Mouse (Mus musculus) hindbrain, postnatal 0 days (tissue): ENCODE data around the gene Capn1. TPM values are rescaled to one million over a fixed set of nuclear protein-coding genes. Genes with fewer than 3 reads are reported as not detected.

ENCODE experiments used
- ATAC-seq: fragments of 200-750 bp; cut with Nextera tagmentation; 2 replicates; pipeline ENCODE4 v1.8.0; 2017; ENCODE audit warnings: mild to moderate bottlenecking, moderate TSS enrichment, moderate library complexity
- DNase-seq: peaks from one replicate; pipeline ENCODE4 v3.0.0-alpha.2; 2015; ENCODE audit warnings: low spot score
- H3K27ac ChIP-seq: fragments of 300-500 bp; sonication (generic); 2 replicates; pipeline ENCODE4 v1.5.1; 2014; ENCODE audit warnings: mild to moderate bottlenecking
- H3K27me3 ChIP-seq: fragments of 300-500 bp; sonication (generic); 2 replicates; pipeline ENCODE4 v1.6.1; 2014; ENCODE audit warnings: low read length, mixed read lengths; ENCODE audit not compliant: insufficient read depth
- H3K36me3 ChIP-seq: fragments of 300-500 bp; sonication (generic); 2 replicates; pipeline ENCODE4 v1.6.1; 2014; ENCODE audit warnings: low read length, mixed read lengths; ENCODE audit not compliant: insufficient read depth
- H3K4me1 ChIP-seq: fragments of 300-500 bp; sonication (generic); 2 replicates; pipeline ENCODE4 v1.6.1; 2014; ENCODE audit warnings: antibody characterized with exemption, low read length, mixed read lengths; ENCODE audit not compliant: insufficient read depth
- H3K4me2 ChIP-seq: fragments of 300-500 bp; sonication (generic); 2 replicates; pipeline ENCODE4 v1.6.1; 2014; ENCODE audit warnings: low read depth, mild to moderate bottlenecking, low read length, moderate library complexity, mixed read lengths
- H3K4me3 ChIP-seq: fragments of 300-500 bp; sonication (generic); 2 replicates; pipeline ENCODE4 v1.5.1; 2014; ENCODE audit warnings: low read length
- H3K9ac ChIP-seq: fragments of 300-500 bp; sonication (generic); replicated peaks from 2 replicates; pipeline ENCODE4 v1.6.1; 2014; ENCODE audit warnings: mild to moderate bottlenecking, low read length, moderate library complexity, mixed read lengths
- H3K9me3 ChIP-seq: fragments of 300-500 bp; sonication (generic); 2 replicates; pipeline ENCODE4 v1.6.1; 2016; ENCODE audit warnings: low read length, mixed read lengths
- CTCF ChIP-seq: IDR thresholded peaks from 2 replicates; pipeline ENCODE4 v1.5.1; 2016; ENCODE audit warnings: antibody characterized with exemption, control low read depth, low read depth
- WGBS: fragments of 180-500 bp; shearing (Covaris S2); extraction: QIAGEN DNeasy Blood & Tissue Kit; methylation state at CpG from one replicate; pipeline ENCODE4 v1.1.7; 2014; 5-methylcytosine and 5-hydroxymethylcytosine counted together
- polyA plus RNA-seq: library from polyadenylated mRNA; unstranded; fragments of >200 nt; fragmentation: Nextera tagmentation; extraction: Ambion mirVana; gene quantifications from 2 replicates; pipeline ENCODE4 v1.2.1, GENCODE M21; 2015
- total RNA-seq: library from RNA; depleted of rRNA; stranded (reverse); fragments of >200 nt; gene quantifications from 2 replicates; pipeline ENCODE4 v1.2.3, GENCODE M21; 2014

Capn1 gene
- total and polyA plus RNA-seq, 2 experiments from 2014 or later: 4.8 to 15.7 TPM

DNA sequence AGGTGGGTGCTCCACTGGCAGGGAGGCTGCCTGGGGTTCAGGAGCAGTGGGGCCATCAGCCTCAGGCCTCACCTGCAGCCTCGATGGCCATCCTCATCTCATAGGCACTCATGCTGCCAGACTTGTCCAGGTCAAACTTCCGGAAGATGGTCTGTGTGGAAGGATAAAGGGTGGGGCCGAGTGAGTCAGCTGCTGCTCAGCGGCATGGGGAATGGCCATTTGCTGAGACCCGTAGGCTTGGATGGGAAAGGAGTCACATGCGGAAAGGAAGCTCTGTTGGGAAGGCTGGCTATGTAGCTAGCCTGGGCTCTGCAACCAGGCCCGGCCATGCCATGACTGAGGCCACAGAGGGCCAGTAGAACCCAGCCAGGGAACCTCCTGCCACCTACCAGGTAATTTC, 24.2 kb downstream of the Capn1 start:
- Histone ChIP-seq H3K4me3 (no peak overlapping the region), H3K9ac (no peak overlapping the region), H3K4me1 (no peaks in the 10 kb centered on the region), H3K36me3 (no peaks in the 10 kb centered on the region), H3K9me3 (no peaks in the 10 kb centered on the region), H3K27me3 (no peaks in the 10 kb centered on the region), H3K4me2 (no peak overlapping the region), H3K27ac (no peak overlapping the region)
- WGBS: 82% methylated on average over 7 of the region's 7 CpGs
- no peak for DNase-seq
- no peak for ATAC-seq
- TF ChIP-seq CTCF: no peak

DNA sequence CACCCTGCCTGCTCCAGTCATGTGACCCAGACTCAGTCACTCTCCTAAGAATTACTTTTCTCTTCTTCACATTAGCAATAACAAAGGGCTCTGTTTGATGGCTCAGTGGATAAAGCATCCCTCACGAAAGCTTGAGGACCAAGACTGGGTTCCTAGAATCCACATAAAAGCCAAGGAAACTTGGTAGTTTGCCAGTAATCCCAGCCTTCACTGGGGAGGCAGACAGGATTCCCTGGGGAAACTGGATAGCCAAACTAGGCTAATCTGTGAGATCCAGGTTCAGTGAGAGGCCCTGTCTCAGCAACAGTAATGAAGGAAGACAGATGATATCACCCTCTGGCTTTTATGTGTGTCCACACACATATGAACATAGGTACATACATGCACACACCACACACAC, 24.8 kb downstream of the Capn1 start:
- Histone ChIP-seq H3K9me3 (no peaks in the 10 kb centered on the region), H3K4me3 (no peak overlapping the region), H3K27ac (no peak overlapping the region), H3K4me2 (no peak overlapping the region), H3K36me3 (no peaks in the 10 kb centered on the region), H3K4me1 (no peaks in the 10 kb centered on the region), H3K9ac (no peak overlapping the region), H3K27me3 (no peaks in the 10 kb centered on the region)
- DNase-seq (no peak), ATAC-seq (no peak)
- TF ChIP-seq CTCF: no peak
- WGBS: 26% methylated on average over 1 of the region's 1 CpGs

DNA sequence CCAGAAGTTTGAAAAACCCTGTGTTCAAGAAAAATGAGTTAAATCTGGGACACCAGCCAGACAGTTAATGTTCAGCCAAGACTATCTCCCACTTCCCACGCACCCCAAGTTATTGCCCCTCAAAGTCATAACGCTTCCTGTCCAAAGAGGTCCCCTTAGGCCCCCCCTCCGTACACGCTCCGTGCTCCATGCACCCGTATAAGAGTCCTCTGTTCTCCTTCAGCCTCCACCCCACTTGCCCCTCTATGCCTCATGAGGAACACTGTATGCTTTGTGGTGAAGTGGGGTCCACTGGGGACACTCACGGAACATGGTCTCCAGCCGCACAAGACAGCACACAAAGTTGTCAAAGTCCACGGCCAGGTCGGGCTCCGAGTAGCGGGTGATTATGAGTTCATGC, 25.7 kb downstream of the Capn1 start:
- no peak overlapping the region for H3K9ac ChIP-seq
- no peaks in the 10 kb centered on the region for H3K27me3 ChIP-seq
- no peak overlapping the region for H3K27ac ChIP-seq
- DNase-seq: no peak
- no peaks in the 10 kb centered on the region for H3K36me3 ChIP-seq
- no peaks in the 10 kb centered on the region for H3K9me3 ChIP-seq
- TF ChIP-seq CTCF: no peak
- no peak overlapping the region for H3K4me2 ChIP-seq
- no peak for ATAC-seq
- H3K4me3 ChIP-seq: no peak overlapping the region
- H3K4me1 ChIP-seq: no peaks in the 10 kb centered on the region
- whole genome bisulfite sequencing: 93% methylated on average over 12 of the region's 12 CpGs

DNA sequence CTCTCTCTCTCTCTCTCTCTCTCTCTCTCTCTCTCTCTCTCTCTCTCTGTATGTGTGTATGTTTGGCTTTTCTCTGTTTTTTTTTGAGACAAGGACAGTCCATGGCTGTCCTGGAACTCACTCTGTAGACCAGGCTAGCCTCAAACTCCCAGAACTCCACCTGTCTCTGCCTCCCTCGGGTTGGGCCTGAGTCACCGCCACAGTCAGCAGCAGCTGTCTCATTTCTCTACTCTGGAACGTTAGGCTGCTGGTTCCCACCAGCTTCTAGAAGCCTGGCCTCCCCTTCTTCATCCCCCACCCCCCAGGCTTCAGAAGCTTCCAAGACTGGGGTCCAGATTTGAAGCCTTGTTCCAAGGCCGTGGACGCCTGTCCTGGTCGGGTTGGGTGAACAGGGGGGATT, 26.1 kb downstream of the Capn1 start:
- no peak for TF ChIP-seq CTCF
- no peaks in the 10 kb centered on the region for H3K9me3 ChIP-seq
- H3K4me2 ChIP-seq: no peak overlapping the region
- DNase-seq (no peak), ATAC-seq (no peak)
- no peaks in the 10 kb centered on the region for H3K36me3 ChIP-seq
- H3K4me1 ChIP-seq: no peaks in the 10 kb centered on the region
- H3K27me3 ChIP-seq: no peaks in the 10 kb centered on the region
- no peak overlapping the region for H3K4me3 ChIP-seq
- H3K9ac ChIP-seq: no peak overlapping the region
- 67% methylated on average over 6 of the region's 6 CpGs for WGBS
- no peak overlapping the region for H3K27ac ChIP-seq

DNA sequence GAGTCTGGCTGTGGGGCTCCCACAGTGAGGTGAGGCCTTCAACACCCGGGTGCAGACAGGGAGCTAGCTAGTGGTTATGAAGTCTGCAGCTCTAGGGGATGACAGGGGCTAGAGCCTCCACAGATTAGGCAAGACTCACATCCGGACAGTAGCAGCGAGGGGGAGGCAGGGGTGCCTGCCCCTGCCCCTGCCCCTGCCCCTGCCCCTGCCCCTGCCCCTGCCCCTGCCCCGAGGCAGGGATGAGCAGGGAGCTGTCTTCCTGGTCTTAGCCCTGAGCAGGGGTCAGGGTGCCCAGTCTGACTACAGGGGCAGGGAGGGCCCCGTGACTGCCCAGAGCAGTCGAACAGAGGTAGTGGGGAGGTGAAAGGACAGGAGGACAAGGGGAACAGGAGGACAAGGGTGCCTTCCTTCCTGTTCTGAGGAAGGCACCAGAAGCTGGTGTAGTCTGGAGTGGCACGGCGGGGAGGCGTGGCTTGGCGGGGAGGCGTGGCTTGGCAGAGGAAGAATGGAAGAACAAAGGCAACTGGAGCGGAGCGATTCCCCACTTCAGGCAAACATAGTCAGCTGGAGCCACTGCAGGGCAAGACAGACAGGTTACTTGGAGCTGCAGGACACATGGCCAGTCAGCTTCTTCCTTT, 26.8 kb downstream of the Capn1 start:
- no peaks in the 10 kb centered on the region for H3K9me3 ChIP-seq
- H3K4me1 ChIP-seq: no peaks in the 10 kb centered on the region
- H3K4me2 ChIP-seq: 0 out of 2 replicates have a peak overlapping the region, but pooled peaks have one; percentile 18
- no peak overlapping the region for H3K9ac ChIP-seq
- no peak overlapping the region for H3K27ac ChIP-seq
- DNase-seq: peak; percentile 74
- no peak overlapping the region for H3K4me3 ChIP-seq
- no peak for TF ChIP-seq CTCF
- H3K27me3 ChIP-seq: no peaks in the 10 kb centered on the region
- H3K36me3 ChIP-seq: no peaks in the 10 kb centered on the region
- 8% methylated on average over 13 of the region's 13 CpGs for WGBS
- peak; percentile 83 for ATAC-seq

DNA sequence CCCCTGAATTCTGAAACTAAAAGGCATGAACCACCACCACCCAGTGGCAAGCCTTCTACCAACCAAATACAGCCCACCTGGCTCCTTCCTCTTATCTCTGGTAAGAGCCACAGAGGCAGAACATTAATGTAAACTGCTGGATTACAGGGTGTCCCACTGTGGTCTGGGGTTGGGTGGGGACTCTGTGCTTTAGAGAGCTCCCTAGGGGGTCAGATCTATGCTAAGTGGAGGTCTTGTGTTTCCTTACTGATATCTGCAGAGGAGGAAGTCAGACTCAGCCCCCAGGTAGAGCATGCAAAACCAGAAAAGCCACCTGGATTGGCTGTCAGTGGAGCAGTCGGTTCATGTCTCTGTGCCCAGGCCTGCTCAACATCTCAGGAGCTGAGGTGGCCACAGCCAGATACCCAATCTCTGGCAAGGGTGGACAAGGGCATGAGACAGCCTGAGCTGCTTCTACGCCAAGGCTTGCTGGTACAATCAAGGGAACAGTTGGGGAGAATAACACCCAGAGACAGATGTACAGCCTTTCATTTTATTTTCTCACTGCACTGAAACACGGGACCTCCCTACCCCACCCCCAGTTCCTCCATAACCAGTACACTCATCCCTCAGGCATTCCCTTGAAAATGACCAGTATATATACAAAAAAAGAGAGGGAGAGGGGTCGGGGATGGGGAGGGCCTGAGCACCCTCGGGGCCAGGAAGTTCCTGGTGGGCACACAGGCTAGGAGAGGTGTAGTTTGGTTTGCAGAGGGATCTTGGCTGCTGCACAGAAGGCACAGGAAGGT, 27.5 kb downstream of the Capn1 start:
- no peak overlapping the region for H3K27ac ChIP-seq
- 68% methylated on average over 5 of the region's 5 CpGs for WGBS
- H3K4me3 ChIP-seq: no peak overlapping the region
- ATAC-seq (no peak), DNase-seq (no peak)
- H3K9me3 ChIP-seq: no peaks in the 10 kb centered on the region
- H3K36me3 ChIP-seq: no peaks in the 10 kb centered on the region
- H3K4me1 ChIP-seq: no peaks in the 10 kb centered on the region
- TF ChIP-seq CTCF: no peak
- H3K4me2 ChIP-seq: no peak overlapping the region
- no peak overlapping the region for H3K9ac ChIP-seq
- no peaks in the 10 kb centered on the region for H3K27me3 ChIP-seq

DNA sequence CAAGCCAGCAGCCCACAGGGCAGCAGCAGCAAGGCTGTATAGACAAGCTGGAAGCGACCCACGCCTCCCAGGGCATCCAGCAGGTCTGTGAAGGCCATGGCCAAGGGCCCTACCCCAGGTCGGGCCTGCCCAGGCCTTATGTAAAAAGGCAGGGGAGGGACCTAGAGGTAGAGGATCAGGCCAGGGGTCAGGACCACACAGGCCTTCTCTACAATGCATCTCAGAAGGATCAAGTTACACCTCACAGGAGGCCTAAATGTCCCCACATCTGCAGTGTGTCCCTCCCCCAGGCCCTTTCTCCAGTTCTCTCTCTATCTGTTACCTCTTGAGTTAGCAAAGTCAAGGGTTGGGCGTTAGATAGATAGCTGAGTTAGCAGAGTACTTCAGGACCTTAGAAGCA, 29.7 kb downstream of the Capn1 start, which contains the start of gene Slc22a20:
Gene Slc22a20 (minus strand): TSS at position 101 of the 400 bp plus-strand sequence.
- WGBS: 66% methylated on average over 4 of the region's 4 CpGs

More for the DNA sequence above, 29.7 kb downstream of the Capn1 start, which contains the start of gene Slc22a20:
- no peaks in the 10 kb centered on the region for H3K36me3 ChIP-seq
- H3K27me3 ChIP-seq: no peaks in the 10 kb centered on the region
- DNase-seq (no peak), ATAC-seq (no peak)
- no peaks in the 10 kb centered on the region for H3K4me1 ChIP-seq
- no peak within 1 kb of the TSS for H3K27ac ChIP-seq
- H3K4me3 ChIP-seq: no peak within 1 kb of the TSS
- no peak for TF ChIP-seq CTCF
- H3K9me3 ChIP-seq: no peaks in the 10 kb centered on the region
- H3K4me2 ChIP-seq: no peak within 1 kb of the TSS
- H3K9ac ChIP-seq: no peak within 1 kb of the TSS
